Mouse (Mus musculus): Measurements from ENCODE around the gene Aff1.

Aff1 gene

GRCm38 (mm10) chr5:103846609-103847008 is 154.4 kb downstream of the Aff1 start:
- DNase-seq: no peak

- no peak for DNase-seq
Observed at GRCm38 (mm10) chr5:103848546-103848945, 156.4 kb downstream of the Aff1 start.

GRCm38 (mm10) chr5:103852756-103853549 is 160.8 kb downstream of the Aff1 start:
- no peak for DNase-seq

GRCm38 (mm10) chr5:103854041-103854806 is 162.1 kb downstream of the Aff1 start:
- no peak for DNase-seq

GRCm38 (mm10) chr5:103854807-103855194 is 162.6 kb downstream of the Aff1 start:
- no peak for DNase-seq

- no peak for DNase-seq
Observed at GRCm38 (mm10) chr5:103855483-103856211, 163.5 kb downstream of the Aff1 start.

- peak; percentile 68 for DNase-seq
Observed at GRCm38 (mm10) chr5:103856286-103857009, 164.3 kb downstream of the Aff1 start.

- DNase-seq: no peak
Observed at GRCm38 (mm10) chr5:103857151-103857550, 165.0 kb downstream of the Aff1 start.

GRCm38 (mm10) chr5:103860622-103861021 is 168.4 kb downstream of the Aff1 start:
- no peak for DNase-seq

GRCm38 (mm10) chr5:103863759-103864158 is 171.6 kb downstream of the Aff1 start:
- no peak for DNase-seq

- DNase-seq: peak; percentile 13
Observed at GRCm38 (mm10) chr5:103889766-103890165, 197.6 kb downstream of the Aff1 start.

GRCm38 (mm10) chr5:103898310-103898709 is 206.1 kb downstream of the Aff1 start:
- peak; percentile 14 for DNase-seq
